Mouse (Mus musculus) kidney, adult 2 months (tissue): ENCODE measurements at regions not wholly inside any gene's neighbourhood (a gene's known extent, or its start where the extent isn't known, plus 50 kb on each side); places are given as distances from the start of the nearest gene placed in this dataset.

Experiments used
- DNase-seq: peaks from one replicate; pipeline ENCODE4 v3.0.0; 2021
- H3K27ac ChIP-seq: fragments of 200-500 bp; 2 replicates; pipeline ENCODE4 v1.5.1; 2012; ENCODE audit warnings: low read depth, low read length, control low read depth, inconsistent platforms; ENCODE audit not compliant: insufficient read depth
- H3K27me3 ChIP-seq: fragments of 200-500 bp; replicated peaks from 2 replicates; pipeline ENCODE4 v1.6.1; 2012; ENCODE audit warnings: mild to moderate bottlenecking, moderate library complexity, low read length, inconsistent platforms; ENCODE audit not compliant: control insufficient read depth, insufficient read depth
- H3K36me3 ChIP-seq: fragments of 200-500 bp; 2 replicates; pipeline ENCODE4 v1.6.1; 2012; ENCODE audit warnings: mild to moderate bottlenecking, moderate library complexity, low read length, inconsistent platforms; ENCODE audit not compliant: control insufficient read depth, insufficient read depth
- H3K4me1 ChIP-seq: fragments of 200-500 bp; 2 replicates; pipeline ENCODE4 v1.6.1; 2011; ENCODE audit warnings: low read length; ENCODE audit not compliant: control insufficient read depth, insufficient read depth
- H3K4me3 ChIP-seq: fragments of 200-500 bp; 2 replicates; pipeline ENCODE4 v1.5.1; 2011; ENCODE audit warnings: mild to moderate bottlenecking, low read depth, low read length, control low read depth; ENCODE audit not compliant: insufficient read depth
- CTCF ChIP-seq: fragments of 200-500 bp; conservative IDR thresholded peaks from 2 replicates; pipeline ENCODE4 v1.5.1; 2011; ENCODE audit warnings: low read depth, mild to moderate bottlenecking, control low read depth, low read length, moderate library complexity, mixed read lengths; ENCODE audit not compliant: insufficient read depth, insufficient read length
- POLR2A ChIP-seq: fragments of 200-500 bp; IDR thresholded peaks from one replicate; pipeline ENCODE4 v1.6.1; 2011; ENCODE audit warnings: low read depth, low read length, control low read depth
- WGBS: fragments of 180-500 bp; shearing (Covaris S2); methylation state at CpG from one replicate; pipeline ENCODE4 v1.1.7; 2018; 5-methylcytosine and 5-hydroxymethylcytosine counted together

DNA sequence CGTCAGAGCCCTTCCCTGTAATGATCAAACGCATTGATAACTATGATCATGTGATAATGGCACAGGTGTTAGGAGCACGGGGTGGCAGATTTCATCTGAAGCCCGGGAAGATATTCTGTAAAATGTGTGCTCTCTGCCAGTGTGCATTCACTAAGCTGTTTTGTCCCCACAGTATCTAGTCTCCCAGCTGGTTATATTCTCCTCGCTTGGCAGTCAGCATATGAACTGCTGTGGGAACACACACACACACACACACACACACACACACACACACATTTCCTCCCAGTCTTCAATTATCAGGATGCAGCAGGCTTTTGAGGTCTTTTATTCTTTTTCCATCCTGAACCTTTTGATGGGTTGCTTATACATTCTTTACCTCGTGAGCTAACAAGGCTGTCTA is 365.8 kb upstream of the Id4 start:
- Histone ChIP-seq H3K27ac (no peak overlapping the region), H3K36me3 (no peaks in the 10 kb centered on the region), H3K27me3 (no peaks in the 10 kb centered on the region), H3K4me3 (no peak overlapping the region), H3K4me1 (no peaks in the 10 kb centered on the region)
- no peak for DNase-seq
- TF ChIP-seq POLR2A (no peak), CTCF (no peak)
- 82% methylated on average over 6 of the region's 6 CpGs for WGBS

DNA sequence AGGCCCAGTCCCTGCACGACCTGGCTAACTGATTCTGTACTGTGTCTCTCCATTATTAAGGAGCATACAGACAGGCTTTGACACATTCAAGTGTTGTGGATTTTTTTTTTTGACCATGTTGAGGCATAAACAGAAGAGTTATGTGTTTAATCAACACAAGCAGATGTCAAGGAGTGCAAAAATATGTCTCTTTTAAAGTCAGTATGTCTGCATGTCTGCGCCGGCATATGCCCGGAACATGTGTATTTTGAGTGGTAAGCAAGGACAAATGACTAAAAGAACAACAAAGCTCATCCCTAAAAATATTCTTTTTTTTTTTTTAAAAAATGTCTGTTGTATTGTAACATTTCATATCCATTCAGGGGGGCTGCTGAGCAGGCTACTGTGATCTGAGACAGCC is 364.4 kb upstream of the Id4 start:
- no peak overlapping the region for H3K27ac ChIP-seq
- H3K27me3 ChIP-seq = no peaks in the 10 kb centered on the region
- H3K4me3 ChIP-seq = no peak overlapping the region
- H3K4me1 ChIP-seq = no peaks in the 10 kb centered on the region
- TF ChIP-seq POLR2A (no peak), CTCF (no peak)
- no peaks in the 10 kb centered on the region for H3K36me3 ChIP-seq
- no peak for DNase-seq
- WGBS = 90% methylated on average over 4 of the region's 4 CpGs

DNA sequence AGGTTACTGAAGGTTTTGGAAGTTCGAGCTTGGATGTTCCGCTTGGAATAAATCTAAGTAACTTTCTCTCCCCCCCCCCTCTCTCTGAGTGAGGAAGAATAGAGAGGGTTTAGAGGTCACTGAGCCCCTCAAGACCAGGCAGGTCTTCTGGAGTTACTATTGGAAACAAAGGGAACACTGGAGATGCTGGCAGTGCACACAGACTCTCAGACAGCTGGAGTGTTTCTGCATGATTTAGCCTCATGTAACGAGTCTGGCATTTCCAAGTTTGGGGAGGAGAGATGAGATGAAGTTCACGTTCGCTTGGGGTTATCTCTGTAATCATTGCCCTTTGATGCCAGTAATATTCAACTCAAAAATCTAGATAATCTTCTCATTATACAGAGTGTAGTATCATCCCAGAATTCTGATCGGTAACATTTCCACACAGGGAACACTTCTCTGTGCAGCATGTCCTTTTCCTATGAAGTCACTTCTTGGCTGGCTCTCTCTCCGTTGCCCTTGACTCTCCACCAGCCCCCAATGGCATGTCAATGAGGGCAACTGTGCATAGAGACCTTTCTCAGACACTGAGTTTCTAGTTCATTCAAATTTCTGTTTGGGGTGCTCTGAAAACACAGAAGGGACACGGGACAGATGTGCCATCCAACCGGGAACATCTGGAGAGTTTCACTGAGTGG is 351.0 kb upstream of the Id4 start:
- Histone ChIP-seq H3K36me3 (no peaks in the 10 kb centered on the region), H3K27me3 (no peaks in the 10 kb centered on the region), H3K27ac (no peak overlapping the region), H3K4me1 (no peaks in the 10 kb centered on the region), H3K4me3 (no peak overlapping the region)
- WGBS = 55% methylated on average over 9 of the region's 9 CpGs
- DNase-seq = no peak
- no peak for TF ChIP-seq POLR2A
- no peak for TF ChIP-seq CTCF

DNA sequence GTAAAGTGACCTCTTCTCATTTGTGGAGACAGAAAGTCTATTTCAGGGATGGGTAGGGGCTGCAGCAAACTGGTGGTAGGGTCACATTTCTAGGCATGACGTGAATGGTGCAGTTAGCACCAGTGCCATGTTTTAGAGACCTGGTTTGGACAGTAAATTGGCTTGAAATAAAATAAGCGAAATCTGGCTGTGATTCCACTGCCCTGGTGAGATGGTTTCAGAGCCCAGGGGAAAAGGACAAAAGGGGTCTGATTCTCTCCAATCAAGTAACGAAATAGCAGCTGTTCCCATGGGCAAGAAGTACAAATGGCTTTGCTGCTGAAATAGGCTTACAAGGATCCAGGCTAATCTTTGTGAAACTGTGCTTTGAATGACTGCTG is 350.5 kb upstream of the Id4 start:
- DNase-seq = no peak

DNA sequence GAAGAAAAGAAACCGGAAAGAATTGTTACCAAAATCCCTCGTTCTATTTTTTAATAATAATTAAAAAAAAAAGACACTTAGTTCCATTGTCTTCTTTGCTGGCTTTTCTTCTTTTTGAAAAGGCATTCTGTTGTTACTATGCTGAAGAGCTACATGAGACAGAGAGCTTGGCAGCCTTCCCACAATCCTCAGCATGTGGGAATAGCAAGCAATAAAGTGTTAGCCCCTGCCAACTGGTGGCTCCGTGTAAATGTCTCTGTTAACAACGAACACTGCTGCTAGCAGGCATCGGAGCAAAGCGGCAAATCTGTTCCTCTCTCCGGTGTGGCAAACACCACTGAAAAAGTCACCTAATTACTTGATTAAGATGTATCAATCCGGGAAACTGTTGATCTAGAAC is 344.6 kb upstream of the Id4 start:
- Histone ChIP-seq H3K36me3 (no peaks in the 10 kb centered on the region), H3K4me1 (no peaks in the 10 kb centered on the region), H3K27me3 (no peaks in the 10 kb centered on the region), H3K4me3 (no peak overlapping the region), H3K27ac (no peak overlapping the region)
- TF ChIP-seq CTCF (no peak), POLR2A (no peak)
- 78% methylated on average over 8 of the region's 8 CpGs for WGBS
- DNase-seq = no peak

More for the DNA sequence above, 350.5 kb upstream of the Id4 start:
- Histone ChIP-seq H3K27ac (no peak overlapping the region), H3K4me1 (no peaks in the 10 kb centered on the region), H3K27me3 (no peaks in the 10 kb centered on the region), H3K4me3 (no peak overlapping the region), H3K36me3 (no peaks in the 10 kb centered on the region)
- no peak for TF ChIP-seq CTCF
- no peak for TF ChIP-seq POLR2A
- WGBS = 72% methylated on average over 3 of the region's 3 CpGs

DNA sequence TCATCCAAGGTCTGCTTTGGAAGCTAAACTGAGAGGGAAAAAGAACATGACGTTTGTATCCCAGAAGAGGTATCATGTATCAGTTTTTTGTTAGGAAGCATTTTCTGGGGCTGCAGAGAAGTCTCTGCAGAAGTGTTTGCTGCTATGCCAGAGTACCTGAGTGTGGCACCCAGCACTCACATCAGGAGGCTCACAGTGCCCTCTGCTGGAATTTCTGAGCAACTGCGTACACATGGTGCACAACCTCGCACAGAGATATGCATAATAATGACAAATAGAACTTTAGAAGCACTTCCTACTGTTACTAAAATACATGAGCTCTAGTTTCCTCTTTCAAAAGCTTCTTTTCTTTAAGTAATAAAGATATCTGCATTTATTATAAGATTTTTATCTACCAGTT is 343.7 kb upstream of the Id4 start:
- Histone ChIP-seq H3K4me1 (no peaks in the 10 kb centered on the region), H3K27me3 (no peaks in the 10 kb centered on the region), H3K36me3 (no peaks in the 10 kb centered on the region), H3K4me3 (no peak overlapping the region), H3K27ac (no peak overlapping the region)
- 94% methylated on average over 3 of the region's 3 CpGs for WGBS
- TF ChIP-seq POLR2A (no peak), CTCF (0 out of 2 replicates have a peak, but pooled peaks have one; percentile 7)
- DNase-seq = no peak

DNA sequence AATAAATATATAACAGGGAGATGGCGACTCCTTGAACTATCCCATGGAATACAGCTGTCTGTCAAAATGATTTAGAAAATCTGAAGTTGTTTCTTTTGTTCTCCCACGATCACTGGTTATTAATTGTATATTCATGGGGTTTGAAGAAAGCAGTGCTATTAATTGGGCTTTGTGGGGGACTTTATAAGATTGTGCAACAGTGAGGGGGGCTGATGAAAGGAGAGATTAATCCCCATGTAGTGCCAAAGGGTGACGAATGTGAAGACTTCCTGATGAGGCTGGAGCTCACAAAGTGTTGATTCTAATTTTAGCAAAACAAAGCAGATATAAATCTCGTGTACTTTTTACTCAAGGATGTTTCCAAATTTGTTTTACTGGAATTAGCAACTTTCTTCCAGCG is 340.0 kb upstream of the Id4 start:
- TF ChIP-seq CTCF (no peak), POLR2A (no peak)
- H3K27ac ChIP-seq = no peak overlapping the region
- no peak for DNase-seq
- H3K27me3 ChIP-seq = no peaks in the 10 kb centered on the region
- H3K4me1 ChIP-seq = no peaks in the 10 kb centered on the region
- no peaks in the 10 kb centered on the region for H3K36me3 ChIP-seq
- WGBS = 45% methylated on average over 5 of the region's 5 CpGs
- no peak overlapping the region for H3K4me3 ChIP-seq
